Mouse (Mus musculus) c-Kit-positive CD71-positive TER-119-positive erythroid progenitor cells, embryonic 14.5 days (primary cell): Measurements from ENCODE around the gene Gm17018.

Source experiments
- DNase-seq: peaks from one replicate; pipeline ENCODE4 v3.0.0-alpha.2; 2013; ENCODE audit warnings: low spot score

The Gm17018 gene

DNA sequence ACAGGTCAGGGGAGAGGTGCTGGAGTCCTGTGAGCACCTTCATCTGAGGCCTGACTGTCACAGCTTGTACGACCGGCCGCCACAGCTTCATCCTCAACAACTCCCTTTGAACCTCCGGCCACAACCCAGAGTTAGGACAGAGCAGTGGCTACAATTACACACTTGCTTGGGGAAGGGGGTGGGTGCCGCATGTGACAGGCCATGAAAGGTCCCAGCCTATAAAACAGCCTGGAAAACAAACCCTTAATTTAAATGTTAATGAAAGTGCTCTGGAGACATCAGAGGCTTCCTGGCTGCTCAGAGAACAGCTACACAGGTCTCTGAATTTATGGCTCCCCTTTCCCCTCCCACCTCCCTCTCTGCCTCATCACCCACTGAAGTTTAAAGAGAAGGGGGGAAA lies 61.7 kb downstream of the Gm17018 start:
- DNase-seq = no peak

DNA sequence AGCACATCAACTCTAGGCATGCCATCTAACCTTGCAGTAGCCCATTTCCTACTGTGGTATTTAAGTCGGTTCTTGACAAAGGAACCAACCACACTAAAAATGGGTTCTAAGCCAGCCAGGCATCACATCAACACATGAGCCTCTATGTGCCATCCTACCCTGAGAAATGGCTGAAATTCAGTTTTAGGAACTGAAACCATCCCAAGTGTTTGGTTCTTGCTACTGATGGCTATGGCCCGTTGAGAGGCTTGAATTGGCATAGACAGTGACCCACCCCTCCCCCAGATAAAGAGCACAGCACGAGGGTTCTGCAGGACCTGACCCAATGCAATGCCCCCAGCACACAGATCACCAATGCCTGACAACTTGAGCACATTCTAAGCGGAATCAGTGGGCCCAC lies 63.3 kb downstream of the Gm17018 start:
- no peak for DNase-seq

DNA sequence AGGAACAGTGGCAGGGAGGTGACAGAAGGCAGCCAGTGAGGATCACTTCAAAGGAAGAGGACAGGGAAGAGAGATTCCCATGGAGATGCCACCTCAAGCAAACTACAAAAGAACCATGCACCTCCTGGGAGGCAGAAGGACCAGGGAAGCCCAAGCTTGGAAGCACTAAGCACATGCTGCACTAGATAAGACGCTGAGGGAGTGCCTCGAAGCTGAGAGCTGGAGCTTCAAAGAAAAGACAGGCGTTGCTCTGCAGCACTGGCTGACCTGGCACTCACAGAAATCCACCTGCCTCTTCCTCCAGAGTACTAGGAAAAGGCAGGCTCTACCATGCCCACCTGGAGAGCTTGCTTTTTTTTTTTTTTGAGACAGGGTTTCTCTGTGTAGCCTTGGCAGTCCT lies 66.6 kb downstream of the Gm17018 start:
- no peak for DNase-seq

DNA sequence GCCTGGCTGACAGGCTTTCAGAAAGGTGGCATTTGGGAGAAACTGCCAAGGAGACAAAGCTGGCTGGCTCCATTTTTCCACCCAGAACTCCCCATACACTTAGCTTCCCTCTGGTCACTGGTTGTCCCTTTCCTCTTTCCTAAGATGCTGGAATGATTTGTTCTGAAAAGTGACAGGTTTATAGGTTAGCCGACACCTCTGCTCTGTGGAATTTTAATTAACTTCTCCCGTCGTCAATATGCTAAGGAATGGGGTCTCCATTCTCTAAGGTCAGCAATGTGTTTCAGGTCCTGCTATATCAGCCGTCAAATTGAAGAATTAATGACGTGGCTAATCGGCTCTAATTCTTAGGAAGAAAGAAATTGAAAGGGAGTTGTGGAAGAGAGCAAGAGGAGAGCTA lies 68.2 kb downstream of the Gm17018 start:
- DNase-seq = no peak

DNA sequence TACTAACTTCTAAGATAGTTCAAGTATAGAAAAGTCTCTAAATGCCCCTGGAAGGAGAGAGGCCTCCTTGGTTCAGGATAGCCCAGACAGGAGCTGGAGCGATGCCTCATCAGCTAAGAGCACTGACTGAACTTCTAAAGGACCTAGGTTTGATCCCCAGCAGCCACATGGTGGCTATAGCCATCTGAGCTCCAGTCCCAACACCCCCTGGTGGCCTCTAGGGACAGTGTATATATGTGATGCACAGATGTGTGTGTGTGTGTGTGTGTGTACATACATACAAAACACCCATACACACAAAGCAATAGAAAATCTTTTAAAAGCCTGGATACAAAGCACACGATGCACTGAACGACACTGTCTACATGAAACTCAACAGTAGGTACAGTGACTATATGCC lies 68.8 kb downstream of the Gm17018 start:
- no peak for DNase-seq
